Mouse (Mus musculus) neural tube, embryonic 10.5 days (tissue): ENCODE results near the gene Ccdc69.

Experiments used
- DNase-seq: peaks from one replicate; pipeline ENCODE4 v3.0.0-alpha.2; 2017; ENCODE audit warnings: low spot score; ENCODE audit errors: extremely low spot score

Gene Ccdc69

DNA sequence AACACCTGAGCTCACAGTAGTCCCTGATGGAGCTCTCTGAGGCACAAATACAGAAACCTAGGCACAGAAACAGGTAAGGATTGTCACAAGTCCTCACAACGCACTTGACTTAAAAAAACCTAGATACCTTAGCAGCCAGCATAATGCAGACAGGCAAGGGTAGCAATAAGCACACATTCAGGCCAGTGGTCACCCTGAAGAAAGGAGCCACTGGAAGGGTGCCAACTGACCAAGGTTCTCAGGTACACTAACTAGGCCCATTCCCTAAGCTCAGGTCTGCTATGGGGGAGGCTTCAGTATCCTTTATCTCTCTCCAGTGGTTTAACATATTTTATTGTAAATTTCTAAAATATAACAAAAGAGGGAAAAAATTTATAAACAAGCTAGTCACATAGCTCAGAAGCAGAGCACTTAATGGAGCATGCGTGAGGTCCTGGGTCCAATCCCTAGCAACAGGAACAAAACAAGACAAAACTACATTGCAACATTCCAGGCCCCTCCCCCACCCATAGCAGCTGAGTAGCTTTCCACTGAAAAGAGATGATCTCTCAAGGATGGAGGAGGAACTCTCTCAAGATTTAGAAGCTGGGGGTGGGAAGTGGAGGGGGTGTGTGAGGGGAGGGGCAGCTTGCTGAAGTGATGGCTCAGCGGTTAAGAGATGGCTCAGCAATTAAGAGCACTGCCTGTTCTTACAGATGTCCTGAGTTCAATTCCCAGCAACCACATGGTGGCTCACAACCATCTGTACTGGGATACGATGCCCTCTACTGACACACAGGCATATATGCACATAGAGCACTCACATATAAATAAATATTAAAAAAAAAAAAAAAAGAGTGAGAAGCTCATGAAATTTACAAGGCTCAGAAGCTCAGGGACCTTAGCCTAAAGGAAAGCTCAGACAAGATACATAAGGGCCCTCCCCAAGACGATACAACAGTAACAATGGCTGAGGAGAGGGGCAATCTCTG lies 65.1 kb downstream of the Ccdc69 start:
- DNase-seq = no peak

DNA sequence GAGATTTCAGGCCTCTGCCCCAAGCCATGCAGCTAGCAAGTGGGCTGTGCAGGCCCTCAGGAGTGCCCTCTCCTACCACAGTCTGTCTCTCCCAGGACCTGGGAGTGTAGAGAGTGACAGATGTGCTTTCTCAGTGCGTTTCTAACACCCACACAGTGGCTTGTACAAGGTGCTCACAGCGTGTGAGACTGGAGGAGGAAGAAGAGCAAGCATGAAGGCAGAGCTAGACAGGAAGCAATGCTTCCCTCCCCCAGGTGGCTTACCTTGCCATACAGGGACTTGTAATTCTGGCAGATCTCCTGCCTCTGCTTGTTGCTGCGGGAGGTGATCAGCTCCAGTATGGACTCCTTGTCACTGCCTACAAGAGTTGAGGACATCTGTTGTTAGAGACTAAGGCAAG lies 66.5 kb downstream of the Ccdc69 start:
- no peak for DNase-seq

DNA sequence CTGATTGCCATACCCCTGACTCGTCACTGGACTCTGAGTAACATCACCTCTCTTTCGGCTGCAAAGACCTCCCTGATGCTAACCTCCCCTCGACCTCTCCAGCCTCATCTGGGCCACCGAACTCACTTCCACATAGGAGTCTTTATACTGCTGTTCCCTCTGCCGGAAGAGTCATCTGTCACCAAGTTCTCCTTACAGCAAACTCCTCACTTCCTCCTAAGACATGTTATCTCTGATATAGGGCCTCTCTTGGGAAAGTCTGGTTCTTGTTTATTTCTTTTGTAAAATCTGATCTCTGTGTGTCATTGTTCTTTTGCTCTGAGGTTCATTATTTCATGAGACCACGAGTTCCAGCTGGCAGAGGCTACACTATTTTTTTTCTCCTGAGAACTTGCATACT lies 69.7 kb downstream of the Ccdc69 start:
- DNase-seq = no peak

DNA sequence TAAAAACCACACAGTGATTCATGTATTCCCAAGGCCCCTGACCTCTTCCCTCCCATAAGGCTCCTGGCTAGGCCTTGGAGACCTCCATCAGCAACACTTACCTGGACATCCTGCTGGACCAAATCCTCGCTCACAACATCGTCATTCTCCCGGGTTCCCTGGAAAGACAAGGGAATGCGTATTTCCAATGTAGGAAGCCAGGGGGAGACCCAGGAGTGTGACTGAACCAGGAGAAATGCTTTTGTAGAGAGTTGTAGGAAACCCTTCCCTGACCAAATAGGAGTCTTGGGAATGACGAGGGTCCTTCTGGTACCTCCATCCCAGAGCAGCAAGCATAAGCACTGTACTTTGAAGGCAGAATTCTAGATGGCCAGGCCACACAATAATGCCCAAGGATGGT lies 72.2 kb downstream of the Ccdc69 start:
- DNase-seq = no peak

DNA sequence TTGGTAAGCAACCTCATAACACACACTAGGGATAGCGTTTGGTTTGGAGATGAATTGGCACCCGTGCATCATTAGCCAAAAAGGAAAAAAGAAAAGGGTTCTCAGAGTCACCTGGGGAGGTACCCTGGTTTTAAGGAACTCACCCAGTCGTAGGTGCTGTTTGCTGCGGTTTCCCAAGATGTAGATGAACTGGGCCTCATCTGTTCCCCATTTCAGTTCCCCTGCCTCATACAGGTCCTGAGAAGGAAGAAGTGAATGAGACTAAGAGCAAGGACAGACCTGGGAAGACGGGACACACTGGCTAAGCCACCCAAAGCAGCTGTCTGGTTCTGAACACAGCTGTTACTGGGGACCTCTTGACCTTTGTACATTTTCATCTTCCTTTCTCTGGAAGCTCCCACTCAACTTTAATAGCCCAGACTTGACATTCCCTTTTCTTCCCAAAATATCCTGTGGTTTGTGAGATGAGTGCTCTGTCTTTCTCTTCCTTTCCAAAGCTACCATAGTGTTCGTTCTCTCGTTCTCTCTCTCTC lies 72.9 kb downstream of the Ccdc69 start:
- DNase-seq = no peak
